21 mouse cellular contexts compared by ENCODE assay signal in the genomic region with DNA sequence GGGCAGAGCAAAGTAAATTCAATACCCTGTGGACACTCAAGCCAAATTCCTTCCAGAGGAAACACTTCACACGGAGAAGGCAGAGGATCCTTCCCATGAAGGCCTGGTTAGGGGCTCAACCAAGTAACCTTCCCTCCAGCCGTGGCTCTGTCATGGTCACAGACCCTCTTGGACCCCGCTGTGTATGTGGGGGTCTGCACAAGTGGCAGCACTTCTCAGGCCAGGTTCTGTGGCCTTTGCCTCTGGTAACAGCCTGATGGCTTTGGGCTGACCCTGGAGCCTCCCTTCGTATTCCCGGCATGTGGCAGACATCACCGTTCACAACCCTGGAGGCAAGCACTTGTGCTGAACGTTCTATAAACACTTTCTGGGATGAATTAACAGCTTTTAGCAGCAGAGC. TPM values are rescaled to one million over a fixed set of nuclear protein-coding genes. Genes with fewer than 3 reads are reported as not detected.
A peak's percentile ranks its signal among the peaks of the same experiment; 100 is the strongest.
DNase-seq lines count a peak whose midpoint lies in the region; ATAC-seq and TF ChIP-seq lines count a peak whose summit lies in the region.
"Had no signal": no experiment of that assay in that cellular context is flagged by ENCODE, and none has a peak within 500 bp of the region (broad histone marks: within the 10 kb centered on the region; RNA-seq: fewer than 3 reads in every experiment).

No protein-coding gene starts in this region.

- no peaks in the 10 kb centered on the region for H3K27me3 ChIP-seq in heart, adult 2 months (ENCODE audit: control insufficient read depth, insufficient read depth, low read length)
- no peaks in the 10 kb centered on the region for H3K27me3 ChIP-seq in intestine, embryonic 15.5 days (replicated peaks)
- no peaks in the 10 kb centered on the region for H3K27me3 ChIP-seq in limb, embryonic 12.5 days
- no peaks in the 10 kb centered on the region for H3K27me3 ChIP-seq in stomach, postnatal 0 days (ENCODE audit: control insufficient read depth, insufficient read depth, low read length)
- H3K27me3 ChIP-seq: hindbrain, embryonic 13.5 days had no signal

- H3K9ac ChIP-seq in heart, adult 2 months (ENCODE audit: low read depth, low read length): no peak overlapping the region
- H3K9ac ChIP-seq in intestine, embryonic 15.5 days: no peak overlapping the region
- no peak overlapping the region for H3K9ac ChIP-seq in limb, embryonic 12.5 days (replicated peaks)
- no peak overlapping the region; the same call in 1 of the 2 replicates for H3K9ac ChIP-seq in stomach, postnatal 0 days (ENCODE audit: low read length)
- H3K9ac ChIP-seq: forebrain, postnatal 0 days; hindbrain, embryonic 13.5 days had no signal

- H3K79me2 ChIP-seq in heart, adult 2 months (replicated peaks; ENCODE audit: control insufficient read depth, insufficient read depth, low read length): no peaks in the 10 kb centered on the region

- DNase-seq in heart, adult 11 months: peak; percentile 85
- no peak for DNase-seq in heart, adult 2 months
- no peak for DNase-seq in stomach, postnatal 0 days (ENCODE audit: low spot score)
- DNase-seq in right cerebral cortex, adult 18-20 months: no peak
- DNase-seq: adrenal gland, adult 8-10 months; adrenal gland, postnatal 25 days; cerebellum, adult 18-20 months; cerebellum, adult 9-10 months; cerebellum, postnatal 14 days; forebrain, postnatal 0 days; heart, postnatal 36 days had no signal

- no peak for TF ChIP-seq POLR2A in heart, adult 2 months (IDR thresholded peaks at IDR 0.05; ENCODE audit: insufficient read depth, low read depth, low read length)

- H3K4me1 ChIP-seq in heart, adult 2 months (ENCODE audit: control insufficient read depth, insufficient read depth, low read length): no peaks in the 10 kb centered on the region
- no peaks in the 10 kb centered on the region for H3K4me1 ChIP-seq in intestine, embryonic 15.5 days (replicated peaks)
- no peaks in the 10 kb centered on the region; the same call in 1 of the 2 replicates for H3K4me1 ChIP-seq in limb, embryonic 12.5 days (replicated peaks)
- H3K4me1 ChIP-seq in stomach, postnatal 0 days (replicated peaks; ENCODE audit: control insufficient read depth, insufficient read depth): no peaks in the 10 kb centered on the region
- H3K4me1 ChIP-seq: hindbrain, embryonic 13.5 days had no signal

- WGBS in heart, adult 2 months: 84% methylated on average over 7 of the region's 7 CpGs
- WGBS in intestine, embryonic 15.5 days: 46% methylated on average over 7 of the region's 7 CpGs
- 52% methylated on average over 7 of the region's 7 CpGs for WGBS in limb, embryonic 12.5 days
- 58% methylated on average over 7 of the region's 7 CpGs for WGBS in stomach, postnatal 0 days

- no peaks in the 10 kb centered on the region for H3K9me3 ChIP-seq in intestine, embryonic 15.5 days
- H3K9me3 ChIP-seq in limb, embryonic 12.5 days: no peaks in the 10 kb centered on the region
- H3K9me3 ChIP-seq in stomach, postnatal 0 days (ENCODE audit: control insufficient read depth, low read length): no peaks in the 10 kb centered on the region
- H3K9me3 ChIP-seq: hindbrain, embryonic 10.5 days; hindbrain, embryonic 13.5 days had no signal

- no peak for TF ChIP-seq CTCF in heart, adult 2 months (IDR thresholded peaks at IDR 0.05)
- TF ChIP-seq CTCF in stomach, postnatal 0 days (IDR thresholded peaks at IDR 0.05; ENCODE audit: low read depth): no peak

- H3K27ac ChIP-seq in heart, adult 2 months: no peak overlapping the region
- H3K27ac ChIP-seq in intestine, embryonic 15.5 days: peak overlapping the region; percentile 63; the same call in 1 of the 2 replicates
- H3K27ac ChIP-seq in limb, embryonic 12.5 days: 0 out of 2 replicates have a peak overlapping the region, but pooled peaks have one; percentile 25
- H3K27ac ChIP-seq in stomach, postnatal 0 days (replicated peaks): peak overlapping the region; percentile 35; the same call in 1 of the 2 replicates
- H3K27ac ChIP-seq: gastrocnemius, adult 2 months; hindbrain, embryonic 10.5 days; hindbrain, embryonic 13.5 days had no signal

- H3K36me3 ChIP-seq in heart, adult 2 months (ENCODE audit: control insufficient read depth, insufficient read depth, low read length): no peaks in the 10 kb centered on the region
- no peaks in the 10 kb centered on the region for H3K36me3 ChIP-seq in intestine, embryonic 15.5 days
- H3K36me3 ChIP-seq in limb, embryonic 12.5 days: no peaks in the 10 kb centered on the region
- no peaks in the 10 kb centered on the region for H3K36me3 ChIP-seq in stomach, postnatal 0 days (ENCODE audit: control insufficient read depth, insufficient read depth, low read length)
- H3K36me3 ChIP-seq: hindbrain, embryonic 10.5 days; hindbrain, embryonic 13.5 days had no signal

- intact Hi-C loops in heart, adult 2 months (cut with DNase I): no loop called here

- H3K4me2 ChIP-seq in intestine, embryonic 15.5 days (replicated peaks): no peak overlapping the region
- H3K4me2 ChIP-seq in limb, embryonic 12.5 days: no peak overlapping the region
- no peak overlapping the region for H3K4me2 ChIP-seq in stomach, postnatal 0 days (replicated peaks; ENCODE audit: low read depth)
- H3K4me2 ChIP-seq: heart, embryonic 11.5 days; hindbrain, embryonic 13.5 days had no signal

- no peak for ATAC-seq in intestine, embryonic 15.5 days
- ATAC-seq in limb, embryonic 12.5 days (ENCODE audit: insufficient number of reproducible peaks, insufficient read depth, low FRiP score, low TSS enrichment, low read depth): no peak
- ATAC-seq in stomach, postnatal 0 days (ENCODE audit: low FRiP score, low TSS enrichment): no peak
- no peak for ATAC-seq in cerebellum, adult (ENCODE audit: insufficient number of reproducible peaks, low FRiP score, low TSS enrichment)
- ATAC-seq: activated CD4-positive, CD25-positive, alpha-beta regulatory T cell, adult 4 months; forebrain, embryonic 14.5 days; forebrain, postnatal 0 days; hindbrain, embryonic 16.5 days had no signal

- no peak overlapping the region for H3K4me3 ChIP-seq in heart, adult 2 months
- no peak overlapping the region for H3K4me3 ChIP-seq in intestine, embryonic 15.5 days (replicated peaks)
- no peak overlapping the region for H3K4me3 ChIP-seq in limb, embryonic 12.5 days (replicated peaks)
- no peak overlapping the region for H3K4me3 ChIP-seq in stomach, postnatal 0 days (ENCODE audit: low read depth, low read length)
- H3K4me3 ChIP-seq: gastrocnemius, adult 2 months; hindbrain, embryonic 10.5 days; hindbrain, embryonic 13.5 days had no signal

- TF ChIP-seq EP300 in heart, adult 2 months (IDR thresholded peaks at IDR 0.05; ENCODE audit: insufficient read depth, low read depth, low read length): no peak
- no peak for TF ChIP-seq EP300 in stomach, postnatal 0 days (optimal IDR thresholded peaks at IDR 0.05)

RNA-seq across cellular contexts. Expression of gene Adamtsl3, which starts 14.3 kb away (rescaled TPM):
- total RNA-seq in heart, adult 2 months (2021): 1 to 10 TPM; 6.2 to 9.2 TPM
- polyA plus RNA-seq in heart, adult 2 months (2012; rRNA removed): 2.0 and 4.4 TPM in 2 replicates
- 0.54 and 0.63 TPM in 2 replicates for polyA plus RNA-seq in intestine, embryonic 15.5 days (2015; fragmentation: Nextera tagmentation; extraction: Ambion mirVana)
- 3.9 and 5.5 TPM in 2 replicates for polyA plus RNA-seq in limb, embryonic 12.5 days (2016; fragmentation: Nextera tagmentation; extraction: Ambion mirVana)
- polyA plus RNA-seq in stomach, postnatal 0 days (2015; fragmentation: Nextera tagmentation; extraction: Ambion mirVana): 2.2 and 2.3 TPM in 2 replicates
